Mouse (Mus musculus): ENCODE data around the gene Babam2. TPM values are rescaled to one million over a fixed set of nuclear protein-coding genes. Genes with fewer than 3 reads are reported as not detected.
"Not testable (repeated sequence)": the region's sequence is repeated elsewhere in the genome, so short reads cannot be mapped to it uniquely, and the experiment has no call there.

Gene Babam2
- total and polyA plus RNA-seq, 3 experiments, result 44.6 to 214 (median 65.0) TPM

DNA sequence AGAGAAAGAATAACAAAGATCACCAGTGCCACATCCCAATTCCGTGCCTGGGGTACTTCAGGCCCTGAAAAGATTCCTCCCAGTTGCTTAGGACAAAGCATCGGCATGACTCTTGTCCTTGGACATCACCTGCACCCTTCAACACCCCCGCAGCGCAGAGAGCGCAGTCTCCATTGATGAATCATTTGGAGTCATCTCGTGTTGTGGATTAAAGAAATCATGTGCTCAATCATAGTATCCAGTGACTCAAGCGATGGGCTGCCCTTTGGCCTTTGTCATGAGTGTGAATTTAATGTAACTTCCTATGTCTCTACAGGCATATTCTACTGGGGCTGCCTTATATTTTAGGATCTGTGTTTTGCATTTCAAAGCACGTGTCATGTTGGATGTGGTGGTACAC, 265.9 kb downstream of the Babam2 start:
- no peak for TF ChIP-seq POLR2AphosphoS5 (IDR thresholded peaks at IDR 0.05; ENCODE audit: insufficient replicate concordance, low read depth, low read length)
- TF ChIP-seq GATA1 (IDR thresholded peaks at IDR 0.05; ENCODE audit: borderline replicate concordance, low read length), result no peak
- no peak for TF ChIP-seq TAL1 (conservative IDR thresholded peaks at IDR 0.05; ENCODE audit: low read depth, low read length)
- TF ChIP-seq GATA2 (IDR thresholded peaks at IDR 0.05; ENCODE audit: borderline replicate concordance, low read depth, low read length), result no peak
- no peak for TF ChIP-seq CTCF (IDR thresholded peaks at IDR 0.05; ENCODE audit: low read depth, low read length)
- H3K4me3 ChIP-seq (ENCODE audit: low read depth, low read length), result no peak overlapping the region
- DNase-seq (ENCODE audit: low spot score), result no peak
- no peak for ATAC-seq (ENCODE audit: extremely low read depth, insufficient number of reproducible peaks, low FRiP score, poor library complexity, severe bottlenecking)
- no peaks in the 10 kb centered on the region for H3K27me3 ChIP-seq (ENCODE audit: insufficient read depth, low read length)
- H3K36me3 ChIP-seq (replicated peaks), result peaks cover 13% of the 10 kb centered on the region
- H3K9me3 ChIP-seq (replicated peaks), result no peaks in the 10 kb centered on the region
- H3K4me1 ChIP-seq (ENCODE audit: insufficient read depth, low read depth, low read length), result peaks cover 19% of the 10 kb centered on the region

GRCm38 (mm10) chr5:31963851-31964250, 266.4 kb downstream of the Babam2 start:
- Histone ChIP-seq H3K36me3 (replicated peaks) (peaks cover 13% of the 10 kb centered on the region), H3K9me3 (replicated peaks) (no peaks in the 10 kb centered on the region), H3K4me3 (ENCODE audit: low read depth, low read length) (no peak overlapping the region), H3K27me3 (ENCODE audit: insufficient read depth, low read length) (no peaks in the 10 kb centered on the region), H3K4me1 (ENCODE audit: insufficient read depth, low read depth, low read length) (peaks cover 19% of the 10 kb centered on the region)
- no peak for TF ChIP-seq GATA2 (IDR thresholded peaks at IDR 0.05; ENCODE audit: borderline replicate concordance, low read depth, low read length)
- no peak for TF ChIP-seq POLR2AphosphoS5 (IDR thresholded peaks at IDR 0.05; ENCODE audit: insufficient replicate concordance, low read depth, low read length)
- no peak for TF ChIP-seq GATA1 (IDR thresholded peaks at IDR 0.05; ENCODE audit: borderline replicate concordance, low read length)
- no peak for TF ChIP-seq TAL1 (conservative IDR thresholded peaks at IDR 0.05; ENCODE audit: low read depth, low read length)
- ATAC-seq (ENCODE audit: extremely low read depth, insufficient number of reproducible peaks, low FRiP score, poor library complexity, severe bottlenecking) (no peak), DNase-seq (ENCODE audit: low spot score) (no peak)

DNA sequence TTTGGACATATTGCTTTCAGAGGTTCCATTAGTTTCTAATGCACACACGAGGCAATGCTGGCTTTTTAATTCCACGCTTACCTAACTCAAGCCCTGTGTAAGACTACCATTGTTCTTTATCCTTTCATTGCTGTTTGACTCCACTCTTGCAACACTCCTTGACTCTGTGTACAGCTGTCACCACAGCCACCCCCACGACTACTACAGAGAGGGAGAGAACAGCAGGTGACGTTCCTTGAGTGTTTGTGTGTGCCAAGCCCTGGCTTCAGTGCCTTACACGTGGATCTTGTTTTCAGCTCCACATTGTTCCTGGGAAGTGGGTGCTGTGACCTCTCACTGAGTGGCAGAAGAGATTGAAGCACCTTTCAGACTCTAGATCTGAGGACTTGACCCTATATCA, 269.3 kb downstream of the Babam2 start:
- H3K9me3 ChIP-seq (replicated peaks), result no peaks in the 10 kb centered on the region
- DNase-seq (ENCODE audit: low spot score) (no peak), ATAC-seq (ENCODE audit: extremely low read depth, insufficient number of reproducible peaks, low FRiP score, poor library complexity, severe bottlenecking) (no peak)

DNA sequence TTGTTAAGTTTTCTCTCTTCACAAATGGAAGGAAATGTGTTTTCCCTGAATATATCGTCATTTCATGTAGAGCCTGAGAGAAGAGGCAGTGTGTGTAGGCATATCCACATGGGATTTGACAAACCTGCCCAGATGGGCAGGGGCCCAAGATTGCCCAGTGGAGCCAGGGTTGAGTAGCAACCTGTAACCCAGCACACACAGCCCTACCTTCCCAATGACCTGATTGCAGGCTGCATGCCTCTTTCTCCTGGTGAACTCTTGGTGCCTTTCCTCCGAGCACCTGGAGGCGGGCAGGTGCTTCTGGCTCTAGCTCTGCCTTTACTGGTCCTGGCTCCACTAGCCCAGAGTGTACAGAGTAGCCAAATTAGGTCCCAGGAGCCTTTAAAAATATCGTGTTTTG, 270.0 kb downstream of the Babam2 start:
- no peak for DNase-seq (ENCODE audit: low spot score)
- Histone ChIP-seq H3K27me3 (ENCODE audit: insufficient read depth, low read length) (no peaks in the 10 kb centered on the region), H3K36me3 (replicated peaks) (peaks cover 20% of the 10 kb centered on the region), H3K9me3 (replicated peaks) (no peaks in the 10 kb centered on the region), H3K4me1 (ENCODE audit: insufficient read depth, low read depth, low read length) (peaks cover 2% of the 10 kb centered on the region), H3K4me3 (ENCODE audit: low read depth, low read length) (no peak overlapping the region)
- no peak for TF ChIP-seq TAL1 (conservative IDR thresholded peaks at IDR 0.05; ENCODE audit: low read depth, low read length)
- no peak for TF ChIP-seq CTCF (IDR thresholded peaks at IDR 0.05; ENCODE audit: low read depth, low read length)
- no peak for TF ChIP-seq POLR2AphosphoS5 (IDR thresholded peaks at IDR 0.05; ENCODE audit: insufficient replicate concordance, low read depth, low read length)
- TF ChIP-seq GATA1 (IDR thresholded peaks at IDR 0.05; ENCODE audit: borderline replicate concordance, low read length), result no peak
- TF ChIP-seq GATA2 (IDR thresholded peaks at IDR 0.05; ENCODE audit: borderline replicate concordance, low read depth, low read length), result no peak
- no peak for ATAC-seq (ENCODE audit: extremely low read depth, insufficient number of reproducible peaks, low FRiP score, poor library complexity, severe bottlenecking)

More for the DNA sequence above, 269.3 kb downstream of the Babam2 start:
- Histone ChIP-seq H3K36me3 (replicated peaks) (peaks cover 15% of the 10 kb centered on the region), H3K4me1 (ENCODE audit: insufficient read depth, low read depth, low read length) (peaks cover 8% of the 10 kb centered on the region), H3K4me3 (ENCODE audit: low read depth, low read length) (no peak overlapping the region), H3K27me3 (ENCODE audit: insufficient read depth, low read length) (no peaks in the 10 kb centered on the region)
- TF ChIP-seq GATA2 (IDR thresholded peaks at IDR 0.05; ENCODE audit: borderline replicate concordance, low read depth, low read length), result no peak
- no peak for TF ChIP-seq TAL1 (conservative IDR thresholded peaks at IDR 0.05; ENCODE audit: low read depth, low read length)
- no peak for TF ChIP-seq POLR2AphosphoS5 (IDR thresholded peaks at IDR 0.05; ENCODE audit: insufficient replicate concordance, low read depth, low read length)
- TF ChIP-seq CTCF (IDR thresholded peaks at IDR 0.05; ENCODE audit: low read depth, low read length), result no peak
- TF ChIP-seq GATA1 (IDR thresholded peaks at IDR 0.05; ENCODE audit: borderline replicate concordance, low read length), result no peak

DNA sequence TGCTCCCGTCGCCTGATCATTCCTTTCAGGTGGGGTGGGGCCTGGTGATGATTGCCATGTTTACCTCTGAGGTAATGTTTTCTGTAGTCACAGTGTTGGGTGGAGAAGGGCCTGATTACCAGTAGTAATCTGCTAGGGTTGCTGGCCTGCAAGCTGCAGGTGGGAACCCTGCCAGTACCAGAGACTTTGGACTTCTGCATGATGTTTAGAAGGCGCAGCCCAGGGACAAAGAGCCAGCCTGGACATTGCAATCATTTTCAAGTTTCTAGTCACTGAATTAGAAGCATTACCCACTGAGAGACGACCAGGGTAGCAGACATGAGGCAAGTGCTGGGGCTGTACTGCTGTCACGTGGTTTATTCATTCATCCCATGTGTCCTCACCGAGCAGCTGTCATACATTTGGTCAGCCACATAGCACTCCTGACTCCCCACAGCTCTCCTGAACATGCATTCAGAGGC, 270.6 kb downstream of the Babam2 start:
- no peaks in the 10 kb centered on the region for H3K27me3 ChIP-seq (ENCODE audit: insufficient read depth, low read length)
- ATAC-seq (ENCODE audit: extremely low read depth, insufficient number of reproducible peaks, low FRiP score, poor library complexity, severe bottlenecking) (no peak), DNase-seq (ENCODE audit: low spot score) (no peak)
- H3K4me1 ChIP-seq (ENCODE audit: insufficient read depth, low read depth, low read length), result no peaks in the 10 kb centered on the region
- TF ChIP-seq POLR2AphosphoS5 (IDR thresholded peaks at IDR 0.05; ENCODE audit: insufficient replicate concordance, low read depth, low read length) (no peak), TAL1 (conservative IDR thresholded peaks at IDR 0.05; ENCODE audit: low read depth, low read length) (no peak)
- no peaks in the 10 kb centered on the region for H3K9me3 ChIP-seq (replicated peaks)
- H3K36me3 ChIP-seq (replicated peaks), result peaks cover 21% of the 10 kb centered on the region
- no peak overlapping the region for H3K4me3 ChIP-seq (ENCODE audit: low read depth, low read length)

- DNase-seq (ENCODE audit: low spot score); ATAC-seq (ENCODE audit: extremely low read depth, insufficient number of reproducible peaks, low FRiP score, poor library complexity, severe bottlenecking); H3K27me3 ChIP-seq (ENCODE audit: insufficient read depth, low read length); H3K4me3 ChIP-seq (ENCODE audit: low read depth, low read length); H3K4me1 ChIP-seq (ENCODE audit: insufficient read depth, low read depth, low read length); H3K9me3 ChIP-seq (replicated peaks): not testable (repeated sequence)
- H3K36me3 ChIP-seq (replicated peaks), result peaks cover 16% of the 10 kb centered on the region
Observed at GRCm38 (mm10) chr5:31972416-31972815, 274.9 kb downstream of the Babam2 start.

DNA sequence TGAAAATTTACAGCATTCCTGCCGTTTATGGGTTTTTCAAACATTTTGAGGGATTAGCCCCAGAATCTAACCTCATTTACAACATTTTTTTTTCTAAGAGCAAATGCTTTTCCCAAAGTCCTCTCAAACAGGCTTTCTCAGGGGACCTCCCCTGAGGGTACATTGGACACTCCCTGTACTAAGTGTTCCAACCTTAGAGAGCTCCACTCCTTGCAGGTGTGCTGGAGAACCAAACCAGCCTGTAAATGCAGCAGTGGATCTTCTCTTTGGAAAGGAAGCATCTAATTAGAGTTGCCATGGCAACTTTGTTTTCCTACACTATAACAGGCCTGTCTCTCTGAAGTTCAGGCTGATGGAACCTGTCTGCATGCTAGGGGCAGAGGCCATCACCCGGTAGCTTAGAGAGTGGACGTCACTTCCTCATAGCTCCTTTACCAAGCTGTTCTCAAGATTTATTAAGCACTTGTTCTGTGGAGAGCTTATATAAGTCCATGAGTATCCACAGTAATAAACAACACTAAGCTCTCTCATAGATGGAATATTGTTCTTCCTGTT, 277.2 kb downstream of the Babam2 start:
- ATAC-seq (ENCODE audit: extremely low read depth, insufficient number of reproducible peaks, low FRiP score, poor library complexity, severe bottlenecking) (no peak), DNase-seq (ENCODE audit: low spot score) (no peak)
- H3K4me3 ChIP-seq (ENCODE audit: low read depth, low read length), result no peak overlapping the region
- H3K27me3 ChIP-seq (ENCODE audit: insufficient read depth, low read length), result no peaks in the 10 kb centered on the region
- H3K4me1 ChIP-seq (ENCODE audit: insufficient read depth, low read depth, low read length), result no peaks in the 10 kb centered on the region
- TF ChIP-seq POLR2AphosphoS5 (IDR thresholded peaks at IDR 0.05; ENCODE audit: insufficient replicate concordance, low read depth, low read length) (no peak), CTCF (IDR thresholded peaks at IDR 0.05; ENCODE audit: low read depth, low read length) (no peak), GATA2 (IDR thresholded peaks at IDR 0.05; ENCODE audit: borderline replicate concordance, low read depth, low read length) (no peak), GATA1 (IDR thresholded peaks at IDR 0.05; ENCODE audit: borderline replicate concordance, low read length) (no peak), TAL1 (conservative IDR thresholded peaks at IDR 0.05; ENCODE audit: low read depth, low read length) (no peak)
- no peaks in the 10 kb centered on the region for H3K9me3 ChIP-seq (replicated peaks)
- H3K36me3 ChIP-seq (replicated peaks), result peaks cover 11% of the 10 kb centered on the region
